Mouse (Mus musculus): ENCODE results near the gene Zfp292.

The Zfp292 gene

DNA sequence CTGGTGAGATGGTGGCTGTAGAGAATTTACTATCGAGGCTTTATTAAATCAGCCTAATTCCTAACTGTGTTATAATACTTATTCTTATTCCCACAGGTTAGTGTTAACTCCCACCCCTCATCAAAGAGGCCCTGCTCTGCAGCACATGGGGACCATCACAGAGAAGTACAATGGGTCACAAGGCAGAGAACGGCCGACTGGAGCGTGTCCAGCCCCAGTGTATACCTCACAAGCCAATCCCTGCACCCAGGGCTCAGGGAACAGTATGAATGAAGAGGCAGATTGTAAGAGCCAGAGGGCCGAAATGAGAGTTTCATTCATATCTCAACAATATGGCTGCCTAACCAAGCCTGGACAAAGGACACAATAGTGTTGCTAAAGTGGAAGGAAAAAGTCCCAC lies 86.5 kb downstream of the Zfp292 start:
- no peak for DNase-seq (ENCODE audit: low spot score)

DNA sequence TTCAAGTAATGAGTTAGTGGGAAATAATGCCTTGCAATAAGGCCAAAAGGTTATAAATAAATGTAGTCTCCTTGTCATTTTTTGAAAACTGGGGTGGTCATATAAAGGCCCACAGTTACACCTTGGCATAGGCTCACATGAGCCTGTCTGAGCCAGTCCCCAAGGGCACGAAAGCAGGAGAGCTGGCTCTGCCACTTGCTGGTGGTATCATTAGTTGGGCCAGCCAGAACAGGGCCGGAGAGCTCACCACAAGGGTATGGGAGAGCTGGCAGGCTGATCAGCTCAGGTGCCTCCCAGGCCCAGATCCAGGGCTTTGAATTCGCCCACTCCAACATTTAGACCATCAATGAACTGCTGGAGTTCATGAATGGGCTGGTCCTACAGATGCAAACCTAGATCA lies 96.3 kb downstream of the Zfp292 start:
- no peak for DNase-seq (ENCODE audit: low spot score)

DNA sequence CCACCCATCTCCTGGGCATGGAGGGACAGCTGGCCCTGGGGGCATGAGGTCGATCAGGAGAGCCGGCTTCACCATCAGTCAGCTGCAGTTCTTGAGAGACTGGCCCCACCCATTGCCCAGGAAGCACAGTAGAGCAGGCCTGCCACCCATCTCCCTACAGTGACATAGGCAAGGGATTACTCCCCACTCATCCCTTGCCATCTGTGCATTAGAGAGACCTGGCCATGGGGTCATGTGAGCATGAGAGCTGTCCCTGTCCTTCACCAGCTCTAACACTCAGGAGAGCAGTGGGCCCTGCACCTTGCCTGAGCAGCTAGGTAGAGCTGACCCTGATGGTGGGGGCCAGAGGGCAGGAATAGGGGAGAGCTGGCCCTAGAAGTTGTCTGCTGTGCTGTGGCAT lies 97.1 kb downstream of the Zfp292 start:
- no peak for DNase-seq (ENCODE audit: low spot score)

DNA sequence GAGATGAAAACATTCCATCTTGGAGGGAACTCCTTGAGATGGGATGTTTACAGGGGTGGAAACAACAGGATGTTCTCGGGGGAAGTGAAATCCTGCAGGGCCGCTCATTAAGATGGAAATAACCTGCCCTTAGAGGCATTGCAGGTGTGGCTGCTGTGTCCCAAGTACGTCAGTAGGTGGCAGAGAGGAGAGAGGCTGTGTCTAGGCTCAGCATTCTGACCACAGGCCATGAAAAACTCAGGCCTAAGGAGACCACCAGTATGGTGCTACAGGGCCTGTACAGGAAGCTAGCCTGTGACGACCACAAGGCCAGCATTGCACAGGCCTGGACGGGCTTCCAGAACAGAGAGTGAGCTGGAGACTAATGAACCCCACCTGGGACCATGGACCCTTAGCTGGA lies 97.9 kb downstream of the Zfp292 start:
- DNase-seq (ENCODE audit: low spot score) = peak; percentile 20

DNA sequence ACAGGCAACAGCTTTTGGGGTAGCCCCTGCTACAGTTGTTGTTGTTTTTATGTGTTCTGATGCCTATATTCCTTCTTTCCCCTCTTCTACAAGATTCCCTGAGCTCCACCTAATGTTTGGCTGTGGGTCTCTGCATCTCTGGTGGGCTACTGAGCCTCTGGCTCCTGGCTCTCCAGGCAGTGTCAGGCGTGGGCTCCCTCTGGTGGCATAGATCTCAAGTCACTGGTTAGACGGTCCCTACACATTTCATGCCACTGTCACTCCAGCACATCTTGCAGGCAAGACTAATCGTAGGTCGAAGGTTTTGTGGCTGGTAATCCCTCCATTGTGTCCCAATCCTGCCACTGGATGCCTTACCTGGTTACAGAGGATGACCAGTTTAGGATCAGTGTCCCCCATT lies 100.0 kb downstream of the Zfp292 start:
- peak; percentile 49 for DNase-seq (ENCODE audit: low spot score)

DNA sequence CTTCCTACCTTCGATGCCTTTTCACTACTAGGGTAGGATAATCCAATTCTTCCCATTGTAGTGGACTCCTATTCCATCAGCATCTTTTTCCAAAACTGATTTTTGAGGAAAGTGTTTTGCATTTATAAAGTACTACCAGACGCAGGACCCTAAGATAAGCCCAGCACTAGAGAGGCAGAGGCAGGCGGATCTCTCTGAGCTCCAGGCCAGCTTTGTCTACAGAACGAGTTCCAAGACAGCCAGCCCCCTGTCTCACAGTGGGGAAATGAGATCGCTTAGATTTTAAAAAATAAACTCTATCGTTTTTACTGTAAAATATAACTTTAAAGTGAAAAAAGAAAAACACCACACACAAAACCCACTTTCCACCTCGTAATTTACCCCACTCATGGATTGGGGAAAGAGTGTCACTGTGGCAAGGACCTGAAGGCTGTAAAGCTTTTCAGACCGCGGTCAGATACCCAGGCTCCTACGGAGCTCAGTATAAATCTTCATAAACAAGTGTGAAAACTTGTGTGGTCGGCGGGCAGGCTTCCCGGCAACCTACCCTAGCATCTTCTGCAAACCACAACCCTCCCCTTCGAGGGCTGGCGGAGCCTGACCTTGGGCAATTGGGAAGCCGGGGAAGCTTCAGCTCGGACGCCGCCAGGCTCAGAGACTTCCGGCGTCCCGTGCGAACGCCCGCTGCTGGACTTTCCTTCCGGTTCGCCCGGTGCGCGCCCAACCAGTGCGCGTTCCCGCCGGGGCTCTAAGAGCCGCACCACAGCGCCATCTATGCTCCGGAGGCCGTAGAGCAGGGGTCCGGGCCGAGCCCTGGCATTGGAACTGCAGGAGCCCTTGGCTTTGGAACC lies 104.9 kb downstream of the Zfp292 start, which contains the start of gene Smim8:
TSS of gene Smim8 (minus strand) at position 747 of the 851 bp plus-strand sequence.
- DNase-seq (ENCODE audit: low spot score) = peak; percentile 95

DNA sequence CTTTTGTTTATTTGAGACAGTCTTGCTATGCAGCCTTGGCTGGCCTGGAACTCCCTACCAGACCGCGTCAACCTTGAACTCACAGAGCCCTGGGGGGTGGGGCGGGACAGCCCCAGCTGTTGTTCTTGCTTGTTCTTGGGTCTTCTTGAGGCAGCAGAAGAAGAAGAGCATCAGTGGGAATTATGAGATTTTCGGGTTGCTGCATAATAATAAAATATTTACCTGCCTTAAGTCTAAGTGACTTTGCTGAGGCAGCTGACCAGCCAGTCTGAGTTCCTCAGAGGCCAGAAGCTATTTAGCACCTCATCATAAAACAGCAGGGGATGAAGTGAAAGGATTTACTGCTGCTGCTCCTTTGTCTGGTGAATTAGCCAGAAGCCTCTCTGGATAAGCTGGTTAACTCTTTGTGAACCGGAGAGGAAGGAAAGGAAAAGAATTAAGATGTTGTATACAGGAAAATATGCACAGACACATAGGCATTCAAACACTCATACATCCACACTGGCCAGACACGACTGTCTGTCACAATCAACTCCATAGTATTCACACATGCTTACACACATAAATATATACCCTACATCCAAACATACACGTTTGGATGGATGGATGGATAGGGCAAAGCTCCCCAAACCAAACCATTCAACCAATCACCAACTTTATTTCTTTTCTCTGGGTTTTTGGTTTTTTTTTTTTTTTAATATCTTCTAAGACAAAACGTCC lies 110.9 kb downstream of the Zfp292 start:
- peak; percentile 65 for DNase-seq (ENCODE audit: low spot score)

DNA sequence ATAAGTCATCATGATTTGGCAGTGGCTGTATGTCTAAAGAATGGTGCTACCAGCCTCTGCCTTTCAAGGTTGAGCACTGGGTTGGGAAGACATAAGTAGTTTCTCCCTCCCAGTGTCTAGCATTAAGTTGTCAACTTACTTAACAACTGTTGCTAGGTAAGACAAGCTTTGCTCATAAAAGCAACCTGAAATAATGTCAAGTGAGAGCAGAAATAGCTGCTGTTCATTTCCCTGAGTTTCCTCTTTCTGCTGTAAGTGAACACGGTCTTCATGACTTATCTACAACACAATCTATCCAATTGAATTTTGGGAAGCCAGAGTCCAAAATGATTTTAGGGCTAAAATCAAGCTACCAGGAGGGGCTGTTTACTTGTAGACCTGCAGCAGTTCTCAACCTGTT lies 126.6 kb downstream of the Zfp292 start, which contains the start of gene Gm136:
TSS of gene Gm136 (minus strand) at position 101 of the 400 bp plus-strand sequence.
- DNase-seq (ENCODE audit: low spot score) = no peak

All from embryo, embryonic 10 days (tissue).